Mouse (Mus musculus): ENCODE data around the gene Psmd12. TPM values are rescaled to one million over a fixed set of nuclear protein-coding genes. Genes with fewer than 3 reads are reported as not detected.
"Not testable (repeated sequence)": the region's sequence is repeated elsewhere in the genome, so short reads cannot be mapped to it uniquely, and the experiment has no call there.

Gene Psmd12
- polyA plus RNA-seq, 1 experiment, result 76.4 TPM

- WGBS, result 86% methylated on average over 8 of the region's 8 CpGs
- TF ChIP-seq POLR2A (IDR thresholded peaks at IDR 0.05; ENCODE audit: borderline replicate concordance, insufficient read depth, low read length) (no peak), CTCF (IDR thresholded peaks at IDR 0.05; ENCODE audit: borderline replicate concordance, insufficient read depth, low read depth, low read length) (no peak)
- DNase-seq, result no peak
- no peak overlapping the region for H3K27ac ChIP-seq (ENCODE audit: insufficient read depth, low read length)
- no peak overlapping the region for H3K4me3 ChIP-seq (replicated peaks; ENCODE audit: insufficient read depth, low read depth, low read length)
- H3K4me1 ChIP-seq (ENCODE audit: control insufficient read depth, insufficient read depth, low read length), result no peaks in the 10 kb centered on the region
- no peaks in the 10 kb centered on the region for H3K27me3 ChIP-seq (ENCODE audit: control insufficient read depth, insufficient read depth, low read length)
Measured at GRCm38 (mm10) chr11:107502801-107503200, 23.5 kb downstream of the Psmd12 start.

GRCm38 (mm10) chr11:107504364-107504763 lies 25.1 kb downstream of the Psmd12 start:
- not testable (repeated sequence) for H3K27ac ChIP-seq (ENCODE audit: insufficient read depth, low read length); H3K27me3 ChIP-seq (ENCODE audit: control insufficient read depth, insufficient read depth, low read length); H3K4me1 ChIP-seq (ENCODE audit: control insufficient read depth, insufficient read depth, low read length); H3K4me3 ChIP-seq (replicated peaks; ENCODE audit: insufficient read depth, low read depth, low read length); DNase-seq
- 95% methylated on average over 3 of the region's 4 CpGs for WGBS

GRCm38 (mm10) chr11:107506260-107506659 lies 27.0 kb downstream of the Psmd12 start:
- Histone ChIP-seq H3K4me3 (replicated peaks; ENCODE audit: insufficient read depth, low read depth, low read length) (no peak overlapping the region), H3K27me3 (ENCODE audit: control insufficient read depth, insufficient read depth, low read length) (no peaks in the 10 kb centered on the region; the same call in 1 of the 2 replicates), H3K27ac (ENCODE audit: insufficient read depth, low read length) (no peak overlapping the region), H3K4me1 (ENCODE audit: control insufficient read depth, insufficient read depth, low read length) (peaks cover 6% of the 10 kb centered on the region; the same call in 1 of the 2 replicates)
- no peak for DNase-seq
- 53% methylated on average over 1 of the region's 1 CpGs for WGBS
- no peak for TF ChIP-seq POLR2A (IDR thresholded peaks at IDR 0.05; ENCODE audit: borderline replicate concordance, insufficient read depth, low read length)
- no peak for TF ChIP-seq CTCF (IDR thresholded peaks at IDR 0.05; ENCODE audit: borderline replicate concordance, insufficient read depth, low read depth, low read length)

DNA sequence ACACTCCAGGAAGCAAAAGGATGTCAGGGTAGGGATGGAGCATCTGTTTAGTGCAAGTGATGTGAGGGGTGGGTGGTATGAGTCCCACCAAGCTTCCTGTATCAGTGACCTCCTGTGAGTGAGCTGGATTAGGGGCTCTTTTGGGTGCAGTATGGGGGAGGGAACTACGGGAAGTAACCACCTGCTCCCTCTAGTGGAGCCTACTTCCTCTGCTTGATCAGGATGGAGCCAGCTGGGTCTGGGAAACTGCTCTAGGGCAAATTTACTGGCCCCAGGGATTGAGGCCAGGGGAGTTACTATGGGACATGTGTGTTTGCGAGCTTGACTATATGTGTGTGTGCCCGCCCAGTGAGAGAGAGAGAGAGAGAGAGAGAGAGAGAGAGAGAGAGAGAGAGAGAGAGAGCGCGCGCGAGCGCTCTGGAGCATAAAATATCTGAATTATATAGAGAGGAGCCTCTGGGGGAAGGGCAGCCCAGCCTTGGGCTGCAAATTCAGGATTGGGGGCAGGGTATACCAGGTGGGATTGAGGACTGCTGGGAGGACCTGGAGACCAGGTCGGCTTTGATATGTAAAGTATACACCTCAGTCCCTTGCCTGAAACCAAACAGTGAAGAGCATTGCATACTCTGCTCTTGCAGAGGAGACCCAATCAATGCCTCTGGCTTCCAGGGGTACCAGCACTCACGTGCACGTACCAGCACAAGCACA lies 30.5 kb downstream of the Psmd12 start:
- TF ChIP-seq POLR2A (IDR thresholded peaks at IDR 0.05; ENCODE audit: borderline replicate concordance, insufficient read depth, low read length) (no peak), CTCF (IDR thresholded peaks at IDR 0.05; ENCODE audit: borderline replicate concordance, insufficient read depth, low read depth, low read length) (peak; percentile 16; the same call in 1 of the 2 replicates)
- Histone ChIP-seq H3K27ac (ENCODE audit: insufficient read depth, low read length) (no peak overlapping the region), H3K4me1 (ENCODE audit: control insufficient read depth, insufficient read depth, low read length) (peaks cover 12% of the 10 kb centered on the region), H3K4me3 (replicated peaks; ENCODE audit: insufficient read depth, low read depth, low read length) (no peak overlapping the region), H3K27me3 (ENCODE audit: control insufficient read depth, insufficient read depth, low read length) (no peaks in the 10 kb centered on the region; the same call in 1 of the 2 replicates)
- DNase-seq, result no peak
- 18% methylated on average over 11 of the region's 11 CpGs for WGBS

- peaks cover 12% of the 10 kb centered on the region for H3K4me1 ChIP-seq (ENCODE audit: control insufficient read depth, insufficient read depth, low read length)
- no peak overlapping the region for H3K27ac ChIP-seq (ENCODE audit: insufficient read depth, low read length)
- 8% methylated on average over 18 of the region's 18 CpGs for WGBS
- no peak for DNase-seq
- H3K27me3 ChIP-seq (ENCODE audit: control insufficient read depth, insufficient read depth, low read length), result no peaks in the 10 kb centered on the region; the same call in 1 of the 2 replicates
- no peak for TF ChIP-seq CTCF (IDR thresholded peaks at IDR 0.05; ENCODE audit: borderline replicate concordance, insufficient read depth, low read depth, low read length)
- no peak for TF ChIP-seq POLR2A (IDR thresholded peaks at IDR 0.05; ENCODE audit: borderline replicate concordance, insufficient read depth, low read length)
- H3K4me3 ChIP-seq (replicated peaks; ENCODE audit: insufficient read depth, low read depth, low read length), result no peak overlapping the region
Measured at GRCm38 (mm10) chr11:107510362-107511269, 31.3 kb downstream of the Psmd12 start.

DNA sequence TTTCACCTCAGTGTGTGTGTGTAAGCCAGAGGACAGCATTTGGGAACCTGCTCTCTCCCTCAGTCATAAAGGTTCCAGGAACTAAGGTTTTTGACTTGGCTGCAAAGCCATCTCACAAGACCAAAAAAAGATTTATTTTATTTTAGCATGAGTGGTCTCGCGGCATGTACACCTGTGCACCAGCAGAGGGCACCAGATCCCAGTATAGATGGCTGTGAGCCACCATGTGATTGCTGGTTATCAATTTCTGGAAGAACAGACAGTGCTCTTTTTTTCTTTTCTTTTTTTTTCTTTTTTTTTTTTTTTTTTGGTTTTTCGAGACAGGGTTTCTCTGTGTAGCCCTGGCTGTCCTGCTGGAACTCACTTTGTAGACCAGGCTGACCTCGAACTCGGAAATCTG lies 32.7 kb downstream of the Psmd12 start:
- WGBS, result 45% methylated on average over 5 of the region's 5 CpGs
- peak; percentile 44 to 51 for DNase-seq
- peak; percentile 84 for TF ChIP-seq CTCF (IDR thresholded peaks at IDR 0.05; ENCODE audit: borderline replicate concordance, insufficient read depth, low read depth, low read length)

DNA sequence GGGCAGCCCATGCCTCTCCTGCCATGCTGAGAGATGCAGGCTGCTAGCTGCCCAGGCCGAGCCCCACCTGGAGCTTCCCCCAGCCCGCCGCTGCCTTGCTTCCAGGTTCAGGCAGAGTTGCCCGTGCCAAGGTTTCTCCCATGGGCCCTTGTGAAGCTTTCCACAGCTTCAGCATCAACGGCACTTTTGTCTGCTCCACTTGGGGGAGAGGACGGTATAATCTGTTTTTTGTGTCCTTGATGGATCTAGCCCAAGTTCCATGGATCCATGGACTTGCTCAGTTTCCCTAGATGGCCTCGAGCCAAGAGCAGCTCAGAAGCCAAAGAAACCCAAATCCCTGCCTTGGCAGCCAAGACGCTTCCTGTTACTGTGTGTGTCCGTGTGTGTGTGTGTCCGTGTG lies 33.8 kb downstream of the Psmd12 start:
- Histone ChIP-seq H3K4me3 (replicated peaks; ENCODE audit: insufficient read depth, low read depth, low read length) (no peak overlapping the region), H3K27me3 (ENCODE audit: control insufficient read depth, insufficient read depth, low read length) (no peaks in the 10 kb centered on the region; the same call in 1 of the 2 replicates), H3K27ac (ENCODE audit: insufficient read depth, low read length) (no peak overlapping the region), H3K4me1 (ENCODE audit: control insufficient read depth, insufficient read depth, low read length) (peaks cover 12% of the 10 kb centered on the region)
- DNase-seq, result peak in 1 of 2 experiments; percentile 13
- WGBS, result 11% methylated on average over 10 of the region's 10 CpGs
- TF ChIP-seq POLR2A (IDR thresholded peaks at IDR 0.05; ENCODE audit: borderline replicate concordance, insufficient read depth, low read length) (no peak), CTCF (IDR thresholded peaks at IDR 0.05; ENCODE audit: borderline replicate concordance, insufficient read depth, low read depth, low read length) (no peak)

More for the DNA sequence above, 32.7 kb downstream of the Psmd12 start:
- H3K27me3 ChIP-seq (ENCODE audit: control insufficient read depth, insufficient read depth, low read length); H3K27ac ChIP-seq (ENCODE audit: insufficient read depth, low read length); H3K4me3 ChIP-seq (replicated peaks; ENCODE audit: insufficient read depth, low read depth, low read length): not testable (repeated sequence)
- H3K4me1 ChIP-seq (ENCODE audit: control insufficient read depth, insufficient read depth, low read length), result peaks cover 12% of the 10 kb centered on the region

DNA sequence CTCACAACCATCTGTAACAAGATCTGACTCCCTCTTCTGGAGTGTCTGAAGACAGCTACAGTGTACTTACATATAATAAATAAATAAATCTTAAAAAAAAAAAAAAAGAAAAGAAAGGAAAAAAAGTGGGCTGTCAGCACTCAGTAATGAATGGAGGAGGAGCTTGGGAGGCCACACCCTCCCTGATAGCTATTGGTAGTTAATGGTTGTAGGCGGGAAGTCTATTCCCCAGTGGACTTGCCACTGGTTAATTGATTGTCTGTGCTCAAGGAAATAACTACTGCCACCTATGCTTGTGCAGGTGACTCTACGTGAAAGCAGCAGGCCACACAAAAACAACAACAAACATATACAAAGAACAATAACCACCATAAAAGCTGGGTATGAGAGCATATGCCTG lies 37.1 kb downstream of the Psmd12 start:
- no peak for TF ChIP-seq CTCF (IDR thresholded peaks at IDR 0.05; ENCODE audit: borderline replicate concordance, insufficient read depth, low read depth, low read length)
- no peak for TF ChIP-seq POLR2A (IDR thresholded peaks at IDR 0.05; ENCODE audit: borderline replicate concordance, insufficient read depth, low read length)
- WGBS, result 97% methylated on average over 2 of the region's 2 CpGs

More for the DNA sequence above, 37.1 kb downstream of the Psmd12 start:
- H3K27me3 ChIP-seq (ENCODE audit: control insufficient read depth, insufficient read depth, low read length), result no peaks in the 10 kb centered on the region
- H3K4me3 ChIP-seq (replicated peaks; ENCODE audit: insufficient read depth, low read depth, low read length), result no peak overlapping the region
- no peak for DNase-seq
- peaks cover 6% of the 10 kb centered on the region for H3K4me1 ChIP-seq (ENCODE audit: control insufficient read depth, insufficient read depth, low read length)
- no peak overlapping the region for H3K27ac ChIP-seq (ENCODE audit: insufficient read depth, low read length)
